Mouse (Mus musculus): ENCODE results near the gene Smarcd1. TPM values are rescaled to one million over a fixed set of nuclear protein-coding genes. Genes with fewer than 3 reads are reported as not detected.
"Not testable (repeated sequence)": the region's sequence is repeated elsewhere in the genome, so short reads cannot be mapped to it uniquely, and the experiment has no call there.

Smarcd1 gene
- polyA plus RNA-seq, 1 experiment from 2014 or later = 44.2 TPM

DNA sequence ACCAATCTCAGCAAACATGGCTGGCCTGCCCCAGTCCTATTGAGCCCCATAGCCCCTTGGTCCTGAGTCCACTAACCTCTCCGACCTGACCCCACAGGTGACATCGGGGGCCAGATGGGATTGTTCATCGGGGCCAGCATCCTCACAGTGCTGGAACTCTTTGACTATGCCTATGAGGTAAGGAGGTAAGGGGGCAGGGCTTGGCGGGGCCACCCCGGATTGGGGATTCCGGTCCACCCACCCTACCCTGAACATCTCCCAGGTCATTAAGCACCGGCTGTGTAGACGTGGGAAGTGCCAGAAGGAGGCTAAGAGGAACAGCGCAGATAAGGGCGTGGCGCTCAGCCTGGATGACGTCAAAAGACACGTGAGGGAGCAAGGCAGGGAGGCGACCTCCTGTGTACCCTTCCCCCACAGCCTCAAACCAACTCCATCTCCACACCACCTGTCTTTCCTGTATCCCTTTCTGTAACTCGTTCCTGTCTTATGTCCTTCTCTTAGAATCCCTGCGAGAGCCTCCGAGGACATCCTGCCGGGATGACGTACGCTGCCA lies 3.3 kb upstream of the Smarcd1 start:
- Histone ChIP-seq H3K27me3 (ENCODE audit: insufficient read depth, low read length) (no peaks in the 10 kb centered on the region), H3K9ac (ENCODE audit: low read depth, low read length) (no peak overlapping the region), H3K4me3 (replicated peaks; ENCODE audit: low read depth, low read length) (no peak overlapping the region), H3K36me3 (ENCODE audit: insufficient read depth, low read length) (0 out of 2 replicates have a peak, but pooled peaks cover 2% of the 10 kb centered on the region), H3K27ac (no peak overlapping the region), H3K4me1 (replicated peaks; ENCODE audit: insufficient read depth, low read length) (peaks cover 22% of the 10 kb centered on the region), H3K4me2 (ENCODE audit: low read length) (no peak overlapping the region), H3K9me3 (replicated peaks; ENCODE audit: low read length) (no peaks in the 10 kb centered on the region)
- DNase-seq (ENCODE audit: low spot score) (no peak), ATAC-seq (replicated peaks; ENCODE audit: low FRiP score, low read depth) (no peak)
- WGBS = 33% methylated on average over 20 of the region's 20 CpGs
- TF ChIP-seq CTCF (IDR thresholded peaks at IDR 0.05; ENCODE audit: low read depth) = no peak

DNA sequence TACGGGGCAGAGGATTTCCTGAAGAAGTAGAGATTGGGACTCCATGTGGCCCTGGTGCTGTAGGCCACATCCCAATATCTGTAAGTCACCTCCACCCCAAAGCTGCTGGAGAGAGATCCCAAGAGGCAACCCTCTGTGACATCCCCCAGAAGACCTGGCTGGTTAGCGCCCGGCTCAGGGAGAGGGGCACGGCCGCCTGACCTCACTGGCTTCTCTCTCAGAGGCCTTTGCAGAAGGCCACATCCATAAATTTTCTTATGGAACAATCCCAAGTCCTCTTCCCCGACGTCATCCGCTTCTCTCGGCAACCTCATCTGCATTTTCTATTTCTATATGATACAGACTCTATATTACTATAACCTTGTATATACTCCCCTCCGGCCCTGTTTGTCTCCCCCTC lies 2.2 kb upstream of the Smarcd1 start:
- Histone ChIP-seq H3K9ac (ENCODE audit: low read depth, low read length) (no peak overlapping the region), H3K4me1 (replicated peaks; ENCODE audit: insufficient read depth, low read length) (peaks cover 27% of the 10 kb centered on the region), H3K4me2 (ENCODE audit: low read length) (no peak overlapping the region), H3K36me3 (ENCODE audit: insufficient read depth, low read length) (peaks cover 9% of the 10 kb centered on the region; the same call in 1 of the 2 replicates), H3K27me3 (ENCODE audit: insufficient read depth, low read length) (no peaks in the 10 kb centered on the region), H3K4me3 (replicated peaks; ENCODE audit: low read depth, low read length) (no peak overlapping the region), H3K27ac (no peak overlapping the region), H3K9me3 (replicated peaks; ENCODE audit: low read length) (no peaks in the 10 kb centered on the region)
- 63% methylated on average over 10 of the region's 10 CpGs for whole genome bisulfite sequencing
- ATAC-seq (replicated peaks; ENCODE audit: low FRiP score, low read depth) (no peak), DNase-seq (ENCODE audit: low spot score) (no peak)
- no peak for TF ChIP-seq CTCF (IDR thresholded peaks at IDR 0.05; ENCODE audit: low read depth)

DNA sequence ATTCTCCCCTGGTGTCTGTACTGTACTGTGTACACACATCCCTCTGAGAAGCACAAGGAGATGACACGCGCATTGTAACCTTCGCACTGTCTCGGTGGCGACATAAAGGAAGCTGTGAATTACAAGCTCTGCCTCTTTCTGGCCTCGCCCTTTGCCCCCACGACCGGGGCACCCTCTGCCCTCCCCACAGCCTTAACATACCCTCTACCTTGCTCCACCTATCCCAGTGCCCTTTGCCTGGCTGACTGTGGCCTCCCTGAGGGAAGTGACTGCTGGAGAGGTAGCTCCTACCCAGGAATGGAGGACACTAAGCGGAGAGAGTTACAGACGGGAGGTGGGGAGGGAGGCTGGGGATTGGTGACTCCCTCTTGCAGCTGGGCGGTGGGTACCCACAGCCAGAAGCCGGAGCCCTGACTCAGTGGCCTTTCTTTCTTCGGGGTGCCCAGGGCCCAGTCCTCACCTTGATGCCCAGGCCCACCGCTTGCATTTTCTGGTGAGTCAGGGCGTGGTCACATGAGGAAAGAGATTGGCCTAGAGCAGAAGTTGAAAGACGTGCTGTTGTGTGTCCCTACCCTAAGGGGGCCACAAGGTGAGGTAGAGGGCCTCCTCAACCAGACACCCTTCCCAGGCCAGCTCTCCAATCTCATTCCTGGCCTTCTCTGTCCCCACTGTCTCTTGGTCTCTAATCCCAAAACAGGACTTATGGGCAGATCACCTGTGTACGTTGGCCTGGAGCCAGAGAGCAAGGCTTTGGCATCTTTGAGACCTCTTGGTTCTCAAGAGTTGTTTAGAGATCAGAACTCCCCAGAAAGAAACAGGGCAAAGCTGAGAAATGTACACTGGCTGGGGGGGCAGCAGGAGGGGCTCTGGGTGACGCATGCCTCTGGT lies 1.5 kb upstream of the Smarcd1 start:
- Histone ChIP-seq H3K9me3 (replicated peaks; ENCODE audit: low read length) (no peaks in the 10 kb centered on the region), H3K4me2 (ENCODE audit: low read length) (no peak overlapping the region), H3K27ac (no peak overlapping the region), H3K4me3 (replicated peaks; ENCODE audit: low read depth, low read length) (no peak overlapping the region), H3K4me1 (replicated peaks; ENCODE audit: insufficient read depth, low read length) (peaks cover 27% of the 10 kb centered on the region), H3K27me3 (ENCODE audit: insufficient read depth, low read length) (no peaks in the 10 kb centered on the region), H3K9ac (ENCODE audit: low read depth, low read length) (no peak overlapping the region), H3K36me3 (ENCODE audit: insufficient read depth, low read length) (peaks cover 9% of the 10 kb centered on the region; the same call in 1 of the 2 replicates)
- no peak for DNase-seq (ENCODE audit: low spot score)
- WGBS = 82% methylated on average over 18 of the region's 18 CpGs
- ATAC-seq (replicated peaks; ENCODE audit: low FRiP score, low read depth) = no peak
- no peak for TF ChIP-seq CTCF (IDR thresholded peaks at IDR 0.05; ENCODE audit: low read depth)

DNA sequence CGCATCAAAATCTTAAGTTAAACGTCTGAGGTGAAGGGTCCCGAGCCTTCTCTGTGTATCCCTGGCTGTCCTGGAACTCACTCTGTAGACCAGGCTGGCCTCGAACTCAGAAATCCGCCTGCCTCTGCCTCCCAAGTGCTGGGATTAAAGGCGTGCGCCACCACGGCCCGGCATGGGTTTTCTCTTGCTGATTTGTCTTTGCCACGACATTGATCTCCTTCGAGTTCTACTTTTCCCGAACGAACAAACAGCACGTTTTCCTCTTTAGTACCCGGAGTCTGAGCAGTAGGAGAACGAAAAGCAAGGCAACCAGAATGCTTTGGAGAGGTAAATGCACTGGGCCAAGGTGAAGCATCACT lies 310 bp upstream of the Smarcd1 start:
- H3K9me3 ChIP-seq (replicated peaks; ENCODE audit: low read length); ATAC-seq (replicated peaks; ENCODE audit: low FRiP score, low read depth); DNase-seq (ENCODE audit: low spot score); H3K27me3 ChIP-seq (ENCODE audit: insufficient read depth, low read length): not testable (repeated sequence)
- H3K9ac ChIP-seq (ENCODE audit: low read depth, low read length) = peak overlapping the region; percentile 87
- H3K27ac ChIP-seq = peak overlapping the region; percentile 98; the same call in 1 of the 2 replicates
- peaks cover 12% of the 10 kb centered on the region; the same call in 1 of the 2 replicates for H3K36me3 ChIP-seq (ENCODE audit: insufficient read depth, low read length)
- peak overlapping the region; percentile 73 for H3K4me3 ChIP-seq (replicated peaks; ENCODE audit: low read depth, low read length)
- peak overlapping the region; percentile 71 for H3K4me2 ChIP-seq (ENCODE audit: low read length)
- WGBS = 43% methylated on average over 16 of the region's 16 CpGs
- peaks cover 27% of the 10 kb centered on the region for H3K4me1 ChIP-seq (replicated peaks; ENCODE audit: insufficient read depth, low read length)

DNA sequence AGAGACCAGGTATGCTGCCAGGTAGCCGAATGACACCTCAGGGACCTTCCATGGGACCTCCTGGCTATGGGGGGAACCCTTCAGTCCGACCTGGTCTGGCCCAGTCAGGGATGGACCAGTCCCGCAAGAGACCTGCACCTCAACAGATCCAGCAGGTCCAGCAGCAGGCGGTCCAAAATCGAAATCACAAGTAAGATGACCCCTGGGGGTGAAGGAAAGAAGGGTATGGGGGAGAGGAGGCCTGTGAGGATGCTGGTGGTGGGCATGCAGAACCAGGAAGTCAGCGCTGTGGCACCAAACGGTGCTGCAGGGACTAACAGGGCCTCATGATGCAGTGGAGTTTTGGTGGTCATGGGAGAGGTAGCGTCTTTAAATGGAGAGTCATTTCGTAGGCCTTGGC lies 1.2 kb downstream of the Smarcd1 start:
- no peak for ATAC-seq (replicated peaks; ENCODE audit: low FRiP score, low read depth)
- Histone ChIP-seq H3K9ac (ENCODE audit: low read depth, low read length) (peak overlapping the region; percentile 87; the same call in 1 of the 2 replicates), H3K9me3 (replicated peaks; ENCODE audit: low read length) (no peaks in the 10 kb centered on the region), H3K36me3 (ENCODE audit: insufficient read depth, low read length) (peaks cover 23% of the 10 kb centered on the region), H3K4me3 (replicated peaks; ENCODE audit: low read depth, low read length) (peak overlapping the region; percentile 73), H3K27ac (peak overlapping the region; percentile 98), H3K4me1 (replicated peaks; ENCODE audit: insufficient read depth, low read length) (peaks cover 27% of the 10 kb centered on the region), H3K27me3 (ENCODE audit: insufficient read depth, low read length) (no peaks in the 10 kb centered on the region), H3K4me2 (ENCODE audit: low read length) (peak overlapping the region; percentile 71)
- 62% methylated on average over 9 of the region's 9 CpGs for WGBS
- no peak for TF ChIP-seq CTCF (IDR thresholded peaks at IDR 0.05; ENCODE audit: low read depth)
- DNase-seq (ENCODE audit: low spot score) = no peak

DNA sequence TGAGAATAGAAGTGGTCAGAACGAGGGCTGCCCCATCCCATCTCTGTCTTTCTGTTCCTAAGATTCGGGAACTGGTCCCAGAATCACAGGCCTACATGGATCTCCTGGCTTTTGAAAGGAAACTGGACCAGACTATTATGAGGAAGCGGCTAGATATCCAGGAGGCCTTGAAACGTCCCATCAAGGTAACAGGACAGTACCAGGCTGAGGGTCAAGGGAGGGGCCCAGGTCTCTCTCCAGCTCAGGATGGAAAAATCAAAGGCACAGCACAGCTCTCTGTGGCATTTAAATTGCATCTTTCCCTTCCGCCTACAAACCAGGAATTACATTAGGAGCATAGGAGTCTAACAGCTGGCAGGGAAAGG lies 1.7 kb downstream of the Smarcd1 start:
- no peak for ATAC-seq (replicated peaks; ENCODE audit: low FRiP score, low read depth)
- Histone ChIP-seq H3K27ac (peak overlapping the region; percentile 98), H3K27me3 (ENCODE audit: insufficient read depth, low read length) (no peaks in the 10 kb centered on the region), H3K4me3 (replicated peaks; ENCODE audit: low read depth, low read length) (no peak overlapping the region), H3K9ac (ENCODE audit: low read depth, low read length) (no peak overlapping the region), H3K4me1 (replicated peaks; ENCODE audit: insufficient read depth, low read length) (peaks cover 23% of the 10 kb centered on the region), H3K9me3 (replicated peaks; ENCODE audit: low read length) (no peaks in the 10 kb centered on the region), H3K4me2 (ENCODE audit: low read length) (peak overlapping the region; percentile 23; the same call in 1 of the 2 replicates), H3K36me3 (ENCODE audit: insufficient read depth, low read length) (peaks cover 26% of the 10 kb centered on the region)
- TF ChIP-seq CTCF (IDR thresholded peaks at IDR 0.05; ENCODE audit: low read depth) = no peak
- 65% methylated on average over 5 of the region's 5 CpGs for WGBS
- no peak for DNase-seq (ENCODE audit: low spot score)
